Mouse (Mus musculus): ENCODE data around the gene Npdc1.

DNA sequence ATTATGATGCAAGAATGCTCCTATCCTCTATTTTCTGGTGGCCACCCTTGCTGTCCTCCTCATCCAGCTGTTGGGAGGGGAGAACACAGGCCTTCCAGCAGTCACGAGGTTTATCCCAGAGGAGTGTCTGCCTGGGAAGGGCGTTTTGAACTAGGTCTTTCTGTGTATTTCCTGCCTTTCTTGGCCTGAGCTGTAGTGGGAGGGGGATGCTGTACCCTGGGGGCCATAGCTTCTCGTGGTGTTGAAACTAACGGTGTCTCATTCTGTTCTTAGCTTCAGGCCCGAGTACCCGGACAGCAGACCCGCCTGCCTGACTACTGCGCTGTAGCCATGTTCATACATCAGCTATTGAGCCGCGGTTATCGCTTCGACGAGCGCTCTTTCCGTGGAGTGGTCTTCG is 1.1 kb downstream of the Npdc1 start:
- TF ChIP-seq MYOG (IDR thresholded peaks at IDR 0.05; ENCODE audit: control insufficient read depth in 1 of 3, insufficient read depth in 1 of 3, insufficient read length in 2 of 3, low read depth in 2 of 3), result no peak
- no peak for TF ChIP-seq MAX (IDR thresholded peaks at IDR 0.05; ENCODE audit: low read depth)
- TF ChIP-seq POLR2A (IDR thresholded peaks at IDR 0.05; ENCODE audit: insufficient read length, low read depth), result no peak
- no peak for TF ChIP-seq E2F4 (IDR thresholded peaks at IDR 0.05; ENCODE audit: insufficient read depth)
- TF ChIP-seq USF1 (IDR thresholded peaks at IDR 0.05; ENCODE audit: low read depth), result no peak
- TF ChIP-seq MYOD1 (IDR thresholded peaks at IDR 0.05; ENCODE audit: control insufficient read depth in 1 of 3, insufficient read length in 2 of 3, low read depth in 2 of 3), result no peak
- no peak for TF ChIP-seq POLR2AphosphoS2 (IDR thresholded peaks at IDR 0.05; ENCODE audit: insufficient read length, low read depth)

Data from myocyte (in vitro differentiated cells).